Mouse (Mus musculus) MEL (cell line): ENCODE data around the gene Tmem205. TPM values are rescaled to one million over a fixed set of nuclear protein-coding genes. Genes with fewer than 3 reads are reported as not detected.

Experiments
- DNase-seq: peaks from one replicate; pipeline ENCODE4 v3.0.0; 2011; ENCODE audit warnings: low read depth, low spot score
- H3K27ac ChIP-seq: 2 replicates; pipeline ENCODE4 v1.5.1; 2012; ENCODE audit warnings: low read depth, mild to moderate bottlenecking, control low read depth, low read length, moderate library complexity; ENCODE audit not compliant: control insufficient read depth
- H3K27me3 ChIP-seq, 2 experiments: fragments of 150-350 bp in 1 of 2; sonication (generic) in 1 of 2; 2 replicates each; pipeline ENCODE4 v1.6.1; 2012; ENCODE audit warnings: low read length in 2 of 2, mild to moderate bottlenecking in 2 of 2, improper control_type of control experiment in 1 of 2, moderate library complexity in 1 of 2; ENCODE audit not compliant: insufficient read depth in 2 of 2, control insufficient read depth in 1 of 2
- H3K36me3 ChIP-seq, 2 experiments: 2 replicates each; pipeline ENCODE4 v1.6.1; 2012 to 2014; ENCODE audit warnings: low read length in 2 of 2, improper control_type of control experiment in 1 of 2, inconsistent platforms in 1 of 2, mild to moderate bottlenecking in 1 of 2; ENCODE audit not compliant: insufficient read depth in 2 of 2, control insufficient read depth in 1 of 2
- H3K4me1 ChIP-seq, 2 experiments: fragments of 150-350 bp in 1 of 2; sonication (generic) in 1 of 2; 2 replicates each; pipeline ENCODE4 v1.6.1; 2012; ENCODE audit warnings: low read length in 2 of 2, improper control_type of control experiment in 1 of 2, mild to moderate bottlenecking in 1 of 2; ENCODE audit not compliant: insufficient read depth in 2 of 2, control insufficient read depth in 1 of 2
- H3K4me3 ChIP-seq, 2 experiments: fragments of 150-350 bp in 1 of 2; sonication (generic) in 1 of 2; 2 replicates each; pipeline ENCODE4 v1.5.1; 2012; ENCODE audit warnings: low read depth in 2 of 2, low read length in 2 of 2, mild to moderate bottlenecking in 2 of 2, moderate library complexity in 2 of 2, control low read depth in 1 of 2, improper control_type of control experiment in 1 of 2; ENCODE audit not compliant: control insufficient read depth in 1 of 2, insufficient read depth in 1 of 2
- H3K79me2 ChIP-seq: 2 replicates; pipeline ENCODE4 v1.6.1; 2012; ENCODE audit warnings: mild to moderate bottlenecking, low read length, moderate library complexity; ENCODE audit not compliant: control insufficient read depth, poor library complexity, insufficient read depth
- H3K9ac ChIP-seq: 2 replicates; pipeline ENCODE4 v1.6.1; 2012; ENCODE audit warnings: low read depth, mild to moderate bottlenecking, control low read depth, low read length, moderate library complexity; ENCODE audit not compliant: control insufficient read depth, poor library complexity, severe bottlenecking
- H3K9me3 ChIP-seq: fragments of 150-350 bp; sonication (generic); replicated peaks from 2 replicates; pipeline ENCODE4 v1.6.1; 2012; ENCODE audit warnings: mild to moderate bottlenecking, low read length, improper control_type of control experiment, moderate library complexity; ENCODE audit not compliant: insufficient read depth
- CTCF ChIP-seq, 3 experiments: IDR thresholded peaks in 2 of 3; conservative IDR thresholded peaks in 1 of 3; 2 replicates each; pipeline ENCODE4 v1.5.1; 2011 to 2012; ENCODE audit warnings: low read length in 3 of 3, low read depth in 2 of 3, mild to moderate bottlenecking in 2 of 3, improper control_type of control experiment in 1 of 3, inconsistent platforms in 1 of 3, mixed read lengths in 1 of 3, moderate library complexity in 1 of 3; ENCODE audit not compliant: control insufficient read depth in 1 of 3, insufficient read depth in 1 of 3, poor library complexity in 1 of 3, severe bottlenecking in 1 of 3
- ELF1 ChIP-seq: IDR thresholded peaks from 2 replicates; pipeline ENCODE4 v1.6.1; 2014; ENCODE audit warnings: low read depth, mild to moderate bottlenecking, inconsistent platforms, low read length, improper control_type of control experiment, moderate library complexity
- EP300 ChIP-seq, 2 experiments: IDR thresholded peaks; 2 replicates each; pipeline ENCODE4 v1.6.1; 2011; ENCODE audit warnings: improper control_type of control experiment in 2 of 2, low read length in 2 of 2, low read depth in 1 of 2, mild to moderate bottlenecking in 1 of 2
- GATA1 ChIP-seq: IDR thresholded peaks from 2 replicates; pipeline ENCODE4 v1.6.1; 2011; ENCODE audit warnings: low read depth, low read length, improper control_type of control experiment
- JUND ChIP-seq: IDR thresholded peaks from 2 replicates; pipeline ENCODE4 v1.6.1; 2011; ENCODE audit warnings: low read depth, mild to moderate bottlenecking, improper control_type of control experiment, low read length
- MAX ChIP-seq: IDR thresholded peaks from 2 replicates; pipeline ENCODE4 v1.6.1; 2011; ENCODE audit warnings: low read length, improper control_type of control experiment
- MAZ ChIP-seq: IDR thresholded peaks from 2 replicates; pipeline ENCODE4 v1.6.1; 2012; ENCODE audit warnings: low read depth, mild to moderate bottlenecking, inconsistent platforms, low read length, improper control_type of control experiment
- MYB ChIP-seq: IDR thresholded peaks from 2 replicates; pipeline ENCODE4 v1.6.1; 2011; ENCODE audit warnings: mild to moderate bottlenecking, low read depth, low read length, improper control_type of control experiment
- NELFE ChIP-seq: IDR thresholded peaks from 2 replicates; pipeline ENCODE4 v1.6.1; 2011; ENCODE audit warnings: low read depth, low read length, improper control_type of control experiment
- RAD21 ChIP-seq: IDR thresholded peaks from 2 replicates; pipeline ENCODE4 v1.6.1; 2011; ENCODE audit warnings: mild to moderate bottlenecking, low read depth, low read length, improper control_type of control experiment
- RCOR1 ChIP-seq: IDR thresholded peaks from 2 replicates; pipeline ENCODE4 v1.6.1; 2012; ENCODE audit warnings: low read depth, mild to moderate bottlenecking, inconsistent platforms, low read length, improper control_type of control experiment
- SIN3A ChIP-seq: IDR thresholded peaks from 2 replicates; pipeline ENCODE4 v1.6.1; 2012; ENCODE audit warnings: low read length, improper control_type of control experiment, inconsistent platforms
- TAL1 ChIP-seq: IDR thresholded peaks from 2 replicates; pipeline ENCODE4 v1.6.1; 2012; ENCODE audit warnings: mild to moderate bottlenecking, inconsistent platforms, low read length, moderate library complexity, mixed read lengths
- TCF12 ChIP-seq: IDR thresholded peaks from 2 replicates; pipeline ENCODE4 v1.6.1; 2014; ENCODE audit warnings: low read depth, mild to moderate bottlenecking, inconsistent platforms, low read length, improper control_type of control experiment, moderate library complexity
- UBTF ChIP-seq: IDR thresholded peaks from 2 replicates; pipeline ENCODE4 v1.6.1; 2012; ENCODE audit warnings: low read depth, mild to moderate bottlenecking, inconsistent platforms, low read length, improper control_type of control experiment, moderate library complexity, borderline replicate concordance; ENCODE audit not compliant: insufficient read depth
- USF2 ChIP-seq, 2 experiments: IDR thresholded peaks; 2 replicates each; pipeline ENCODE4 v1.6.1; 2011 to 2012; ENCODE audit warnings: improper control_type of control experiment in 2 of 2, low read length in 2 of 2, borderline replicate concordance in 1 of 2, inconsistent platforms in 1 of 2, low read depth in 1 of 2, mild to moderate bottlenecking in 1 of 2; ENCODE audit not compliant: insufficient read depth in 1 of 2
- ZC3H11A ChIP-seq: IDR thresholded peaks from 2 replicates; pipeline ENCODE4 v1.6.1; 2012; ENCODE audit warnings: low read depth, mild to moderate bottlenecking, inconsistent platforms, low read length, improper control_type of control experiment
- ZKSCAN1 ChIP-seq: IDR thresholded peaks from 2 replicates; pipeline ENCODE4 v1.6.1; 2012; ENCODE audit warnings: low read depth, mild to moderate bottlenecking, inconsistent platforms, low read length, improper control_type of control experiment, moderate library complexity
- polyA plus RNA-seq, 2 experiments: library from polyadenylated mRNA; stranded (reverse) in 1 of 2; unstranded in 1 of 2; fragments of >175 nt in 1 of 2; fragments of >200 nt in 1 of 2; gene quantifications; 2 replicates each; pipeline versions ENCODE4 v1.2.1 to v1.2.4; 2012; ENCODE audit warnings: low replicate concordance in 2 of 2, low read depth in 1 of 2; ENCODE audit not compliant: insufficient read length in 2 of 2, insufficient read depth in 1 of 2, missing spikeins in 1 of 2
- total RNA-seq: library from RNA; depleted of rRNA; stranded (reverse); fragments of 300-350 nt; gene quantifications from 2 replicates; pipeline ENCODE4 v1.2.3, GENCODE M21; 2012

Gene Tmem205
- total and polyA plus RNA-seq, 3 experiments, result 114 to 118 TPM; not detected in 1

DNA sequence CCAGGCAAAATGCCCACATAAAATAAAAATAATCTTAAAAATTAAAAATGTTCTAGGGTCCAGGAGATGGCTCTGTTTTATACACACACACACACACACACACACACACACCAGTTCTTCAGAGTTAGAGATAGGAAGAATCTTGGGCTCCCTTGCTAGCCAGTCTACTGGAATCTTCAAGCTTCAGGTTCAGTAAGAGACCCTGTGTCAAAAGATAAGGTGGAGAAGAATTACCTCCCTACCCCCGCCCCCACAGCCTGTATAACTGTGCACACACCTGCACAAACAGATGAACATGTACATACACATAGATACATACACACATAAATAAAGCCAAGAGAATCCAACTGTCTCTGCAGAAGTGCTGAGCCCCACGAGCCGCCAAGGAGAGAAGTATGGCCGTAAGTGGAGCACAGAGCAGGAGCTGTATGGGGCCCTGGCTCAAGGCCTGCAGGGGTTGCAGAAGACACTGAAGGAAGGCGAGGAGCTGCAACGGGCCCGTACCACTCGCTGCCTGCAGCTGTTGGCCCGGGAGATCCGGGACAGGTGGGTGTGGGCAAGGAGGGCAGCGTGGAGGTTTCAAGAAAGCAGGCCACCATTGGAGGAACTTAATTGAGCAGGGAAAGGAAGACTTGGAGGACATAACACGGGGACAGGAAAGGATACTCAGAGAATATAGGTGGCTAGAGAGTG lies 5.2 kb upstream of the Tmem205 start:
- Histone ChIP-seq H3K36me3 (peaks cover 0 to 23% of the 10 kb centered on the region in 2 experiments; a peak in 2 of 4 replicates), H3K9ac (no peak overlapping the region)

GRCm38 (mm10) chr9:21932006-21932405 lies 4.7 kb upstream of the Tmem205 start:
- H3K79me2 ChIP-seq, result no peaks in the 10 kb centered on the region

More for the DNA sequence above, 5.2 kb upstream of the Tmem205 start:
- no peaks in the 10 kb centered on the region for H3K27me3 ChIP-seq
- DNase-seq, result peak; percentile 65
- H3K9me3 ChIP-seq, result no peaks in the 10 kb centered on the region
- no peak overlapping the region for H3K4me3 ChIP-seq
- peaks cover 17 to 29% of the 10 kb centered on the region in 2 experiments for H3K4me1 ChIP-seq
- TF ChIP-seq CTCF (IDR thresholded peaks at IDR 0.05 in 2 of 3, conservative IDR thresholded peaks at IDR 0.05 in 1 of 3; ENCODE audit: control insufficient read depth in 1 of 3, insufficient read depth in 1 of 3, low read depth in 2 of 3, low read length in 3 of 3, poor library complexity in 1 of 3, severe bottlenecking in 1 of 3) (no peak), TCF12 (peak; percentile 79), TAL1 (peak; percentile 59), EP300 (IDR thresholded peaks at IDR 0.05; ENCODE audit: low read depth in 1 of 2, low read length in 2 of 2) (peak; percentile 31 to 78; a peak in 3 of 4 replicates), GATA1 (peak; percentile 73), MAZ (peak; percentile 18; the same call in 1 of the 2 replicates)
- H3K27ac ChIP-seq, result no peak overlapping the region
- no peaks in the 10 kb centered on the region for H3K79me2 ChIP-seq

DNA sequence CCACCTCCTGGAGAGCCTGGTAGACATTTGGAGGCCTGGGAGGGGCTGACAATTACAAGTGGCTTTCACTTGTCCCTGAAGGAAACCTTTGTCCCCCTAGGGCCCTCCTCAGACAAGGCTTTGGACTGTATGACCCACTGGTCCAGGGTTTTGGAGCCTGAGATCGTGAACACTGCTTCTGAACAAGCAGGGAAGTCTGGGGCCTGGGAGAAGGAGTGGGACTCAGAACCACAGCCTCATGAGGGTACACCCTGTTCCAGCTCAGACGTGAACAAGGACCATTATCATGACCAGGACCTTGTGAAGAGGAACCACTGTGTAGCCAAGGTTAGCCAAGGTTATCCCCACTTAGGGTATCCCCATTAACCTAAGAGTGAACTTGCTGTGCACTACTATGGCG lies 1.9 kb upstream of the Tmem205 start:
- Histone ChIP-seq H3K9ac (no peak overlapping the region), H3K27ac (no peak overlapping the region), H3K27me3 (no peaks in the 10 kb centered on the region), H3K36me3 (peaks cover 2 to 32% of the 10 kb centered on the region in 2 experiments), H3K4me3 (no peak overlapping the region), H3K4me1 (peaks cover 16 to 37% of the 10 kb centered on the region in 2 experiments), H3K9me3 (no peaks in the 10 kb centered on the region), H3K79me2 (peaks cover 8% of the 10 kb centered on the region)
- DNase-seq, result no peak
- TF ChIP-seq TAL1, result no peak
- no peak for TF ChIP-seq UBTF
- TF ChIP-seq NELFE, result no peak
- no peak for TF ChIP-seq USF2 (IDR thresholded peaks at IDR 0.05; ENCODE audit: borderline replicate concordance in 1 of 2, insufficient read depth in 1 of 2, low read depth in 1 of 2, low read length in 2 of 2)
- no peak for TF ChIP-seq RCOR1
- no peak for TF ChIP-seq ZKSCAN1
- no peak for TF ChIP-seq ELF1
- TF ChIP-seq ZC3H11A, result no peak
- no peak for TF ChIP-seq MYB
- TF ChIP-seq RAD21, result no peak

More at GRCm38 (mm10) chr9:21932006-21932405, 4.7 kb upstream of the Tmem205 start:
- no peaks in the 10 kb centered on the region for H3K9me3 ChIP-seq
- DNase-seq, result no peak
- TF ChIP-seq SIN3A (0 out of 2 replicates have a peak, but pooled peaks have one; percentile 40), MAX (0 out of 2 replicates have a peak, but pooled peaks have one; percentile 25), JUND (no peak)
- H3K4me1 ChIP-seq, result peaks cover 17 to 29% of the 10 kb centered on the region in 2 experiments
- H3K27ac ChIP-seq, result no peak overlapping the region
- H3K9ac ChIP-seq, result no peak overlapping the region
- no peak overlapping the region for H3K4me3 ChIP-seq
- H3K27me3 ChIP-seq, result no peaks in the 10 kb centered on the region
- peaks cover 0 to 23% of the 10 kb centered on the region in 2 experiments; a peak in 2 of 4 replicates for H3K36me3 ChIP-seq
